Mouse (Mus musculus) adrenal gland, postnatal 14 days (tissue): ENCODE results near the gene Grik4. TPM values are rescaled to one million over a fixed set of nuclear protein-coding genes. Genes with fewer than 3 reads are reported as not detected.

Experiments
- DNase-seq: peaks from one replicate; pipeline ENCODE4 v3.0.0; 2021; ENCODE audit warnings: mixed read lengths
- total RNA-seq: library from RNA; stranded (reverse); gene quantifications from 2 replicates; pipeline ENCODE4 v1.2.3, GENCODE M21; 2021

The Grik4 gene
- total RNA-seq, 1 experiment from 2014 or later: 1.5 TPM

DNA sequence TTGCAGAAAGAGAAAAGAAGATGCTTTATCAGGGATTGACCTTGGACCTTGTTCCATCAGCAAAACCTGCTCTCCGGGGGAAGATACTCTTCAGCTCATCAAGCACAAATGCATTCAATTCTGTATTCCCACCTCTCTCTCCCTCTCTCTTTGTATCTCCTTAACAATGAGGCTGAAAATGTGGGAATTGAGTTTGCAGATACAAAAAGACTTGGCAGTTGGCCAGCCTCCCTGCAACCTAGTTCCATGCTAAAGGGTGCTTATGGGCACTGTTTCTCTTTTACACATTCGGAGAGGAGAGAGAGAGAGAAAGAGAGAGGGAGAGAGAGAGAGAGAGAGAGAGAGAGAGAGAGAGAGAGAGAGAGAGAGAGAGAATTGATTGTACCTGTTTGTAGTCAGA lies 273.7 kb downstream of the Grik4 start:
- DNase-seq: no peak

DNA sequence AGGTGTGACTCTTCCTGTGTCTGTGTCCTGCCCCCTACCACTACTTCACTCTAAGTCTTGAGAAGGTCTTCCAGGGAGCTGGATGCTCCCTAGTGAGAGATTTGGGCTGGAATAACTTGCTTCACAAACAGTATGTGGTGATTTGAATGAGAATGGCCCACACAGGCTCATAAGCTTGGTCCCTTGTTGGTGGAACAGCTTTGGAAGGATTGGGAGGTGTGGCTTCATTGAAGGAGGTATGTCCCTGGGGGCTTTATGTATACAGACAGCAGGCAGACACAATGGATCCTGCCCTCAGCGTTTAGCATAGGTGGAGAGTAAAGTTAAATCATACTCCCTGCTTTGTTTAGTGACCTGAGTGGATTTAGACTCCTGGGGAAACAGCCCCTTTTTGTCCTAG lies 282.8 kb downstream of the Grik4 start:
- no peak for DNase-seq

DNA sequence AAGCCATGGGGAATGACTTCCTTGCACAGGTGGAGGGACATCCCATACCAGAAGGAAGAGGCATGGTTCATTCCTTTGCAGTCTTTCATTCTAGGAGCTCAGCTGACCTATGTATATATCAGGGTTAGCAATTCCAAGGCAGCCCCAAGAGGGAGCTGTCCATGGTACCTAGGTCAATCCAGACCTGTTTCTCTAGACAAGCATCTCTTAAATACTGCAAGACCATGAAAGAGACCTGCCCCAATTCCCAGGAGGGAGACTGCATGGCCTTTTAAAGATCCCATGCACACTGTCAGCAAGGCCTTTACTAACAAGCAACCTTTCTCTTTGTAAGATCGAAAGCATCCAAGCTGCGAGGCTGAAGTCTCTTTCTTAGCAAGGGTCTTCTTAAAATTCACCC lies 291.5 kb downstream of the Grik4 start:
- DNase-seq: peak; percentile 72

DNA sequence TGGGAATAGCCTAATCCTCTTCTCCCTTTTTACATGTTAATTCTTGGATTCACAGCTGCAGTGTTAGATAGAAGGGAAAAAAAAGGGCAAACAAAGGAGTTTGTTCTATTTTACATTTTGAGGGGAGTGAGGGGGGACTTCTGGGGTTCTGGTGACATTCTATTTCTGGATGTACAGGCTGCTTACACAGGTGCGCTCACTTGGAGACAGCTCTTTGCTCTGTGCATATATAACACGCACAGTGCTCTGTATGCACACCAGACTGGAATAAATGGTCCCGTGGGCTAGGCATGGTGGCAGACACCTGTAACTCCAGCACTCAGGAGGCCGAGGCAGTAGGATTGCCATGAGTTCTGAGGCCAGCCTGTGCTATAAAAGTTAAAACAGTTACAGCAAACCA lies 292.0 kb downstream of the Grik4 start:
- DNase-seq: no peak

- DNase-seq: no peak
Observed at GRCm38 (mm10) chr9:42649872-42650271, 294.4 kb downstream of the Grik4 start.

DNA sequence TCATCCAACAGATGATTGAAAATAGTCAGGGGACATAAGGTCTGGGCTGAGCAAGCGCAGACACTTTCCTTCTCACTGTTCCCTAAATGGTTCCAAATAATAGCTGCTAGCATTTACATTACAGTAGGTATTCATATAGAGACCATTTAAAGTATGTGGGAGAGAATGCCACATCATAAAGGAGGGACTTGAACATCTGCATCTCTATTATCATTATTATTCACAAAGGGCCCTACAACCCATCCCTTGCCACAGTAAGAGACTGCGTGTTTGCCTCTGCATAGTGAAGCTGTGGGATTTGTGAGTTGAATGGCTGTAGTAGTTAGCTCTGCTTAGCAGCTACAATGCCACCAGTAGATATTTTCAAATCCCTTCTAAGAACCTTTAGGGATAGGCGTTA lies 296.2 kb downstream of the Grik4 start:
- DNase-seq: no peak

DNA sequence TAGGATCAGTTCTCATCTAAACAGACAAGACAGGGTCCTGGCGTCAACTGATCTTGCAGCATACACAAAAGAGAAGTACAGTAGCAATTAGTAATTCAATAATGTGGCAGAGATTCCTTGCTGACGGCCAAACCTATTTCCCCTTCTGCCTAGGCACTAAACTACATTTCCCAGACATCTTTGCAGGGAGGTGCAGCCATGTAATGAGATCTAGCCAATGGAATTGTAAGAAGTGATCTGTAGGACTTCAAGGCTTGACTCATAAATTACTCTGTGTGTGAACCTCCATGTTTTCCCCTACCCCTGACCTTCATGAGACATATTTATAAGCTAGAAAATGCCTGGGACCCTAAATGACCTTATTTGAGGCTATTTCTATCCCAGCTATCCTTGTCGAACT lies 296.7 kb downstream of the Grik4 start:
- DNase-seq: no peak

GRCm38 (mm10) chr9:42646821-42647220 lies 297.5 kb downstream of the Grik4 start:
- DNase-seq: no peak

DNA sequence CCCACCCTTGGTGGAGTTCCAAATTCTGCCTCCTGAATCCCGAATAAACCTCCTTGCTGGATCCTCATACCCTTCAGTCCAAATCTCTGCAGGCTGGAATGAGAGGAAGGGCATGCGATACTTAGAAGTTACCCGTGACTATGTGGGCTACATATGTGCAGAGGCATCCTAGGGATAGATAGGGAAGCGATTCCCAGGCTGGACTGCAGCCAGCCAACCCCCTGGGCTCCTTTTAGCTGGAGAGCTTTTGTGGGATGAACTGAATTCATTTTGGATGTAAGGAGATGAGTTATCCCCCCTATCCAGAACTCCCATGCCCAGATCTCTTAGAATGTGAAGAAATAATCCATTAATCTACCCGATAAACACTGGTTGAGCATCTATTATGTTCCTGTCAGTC lies 299.1 kb downstream of the Grik4 start:
- DNase-seq: no peak

- DNase-seq: no peak
Observed at GRCm38 (mm10) chr9:42642821-42643220, 301.5 kb downstream of the Grik4 start.

DNA sequence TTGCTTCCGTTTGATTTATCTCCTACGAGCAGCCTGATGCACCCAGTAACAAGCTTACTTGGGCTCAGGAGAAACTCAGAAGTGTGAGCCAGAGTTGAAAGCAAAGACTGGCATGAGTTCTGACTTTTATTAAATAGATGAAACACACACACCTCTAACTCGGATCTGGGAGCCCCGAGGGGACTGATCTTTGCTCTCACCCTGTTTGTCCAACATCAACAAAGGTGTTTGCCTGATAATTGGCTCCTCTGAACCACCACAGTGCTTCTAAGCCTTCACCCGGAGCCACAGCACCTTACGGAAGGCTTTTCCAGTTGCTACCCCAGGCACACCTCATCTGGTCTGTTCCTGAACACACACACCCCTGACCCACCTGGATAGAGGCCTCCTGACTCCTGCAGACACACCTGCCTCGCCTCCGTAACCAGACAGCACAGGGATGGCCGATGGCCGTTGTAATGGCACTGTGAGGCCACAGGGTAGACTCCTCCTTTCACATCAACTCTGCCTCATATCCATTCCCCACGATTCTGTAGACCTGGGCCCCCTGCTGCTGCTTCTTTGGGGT lies 302.7 kb downstream of the Grik4 start:
- DNase-seq: no peak

GRCm38 (mm10) chr9:42636446-42636845 lies 307.8 kb downstream of the Grik4 start:
- DNase-seq: no peak

GRCm38 (mm10) chr9:42631479-42631878 lies 312.8 kb downstream of the Grik4 start:
- DNase-seq: no peak

DNA sequence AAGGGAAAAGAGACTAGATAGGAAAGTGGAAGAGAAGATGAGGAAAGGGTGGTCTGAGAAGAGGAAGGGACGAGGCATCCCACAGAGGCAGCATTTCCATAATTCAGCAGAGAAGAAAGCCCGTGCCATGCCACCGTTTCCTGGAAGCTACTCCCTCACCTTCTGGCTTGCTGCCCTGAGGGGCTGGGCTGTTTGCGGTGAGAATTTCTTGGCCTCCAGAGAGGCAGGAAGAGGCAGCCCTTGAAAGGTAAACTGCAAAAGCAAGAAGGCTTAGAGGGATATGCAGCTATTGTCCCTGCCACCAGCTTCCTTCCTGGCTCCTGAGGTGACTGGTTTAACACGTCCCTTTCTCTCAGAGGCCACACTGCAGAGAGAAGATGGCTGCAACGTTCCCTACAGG lies 316.7 kb downstream of the Grik4 start:
- DNase-seq: no peak

GRCm38 (mm10) chr9:42627146-42627545 lies 317.1 kb downstream of the Grik4 start:
- DNase-seq: no peak

DNA sequence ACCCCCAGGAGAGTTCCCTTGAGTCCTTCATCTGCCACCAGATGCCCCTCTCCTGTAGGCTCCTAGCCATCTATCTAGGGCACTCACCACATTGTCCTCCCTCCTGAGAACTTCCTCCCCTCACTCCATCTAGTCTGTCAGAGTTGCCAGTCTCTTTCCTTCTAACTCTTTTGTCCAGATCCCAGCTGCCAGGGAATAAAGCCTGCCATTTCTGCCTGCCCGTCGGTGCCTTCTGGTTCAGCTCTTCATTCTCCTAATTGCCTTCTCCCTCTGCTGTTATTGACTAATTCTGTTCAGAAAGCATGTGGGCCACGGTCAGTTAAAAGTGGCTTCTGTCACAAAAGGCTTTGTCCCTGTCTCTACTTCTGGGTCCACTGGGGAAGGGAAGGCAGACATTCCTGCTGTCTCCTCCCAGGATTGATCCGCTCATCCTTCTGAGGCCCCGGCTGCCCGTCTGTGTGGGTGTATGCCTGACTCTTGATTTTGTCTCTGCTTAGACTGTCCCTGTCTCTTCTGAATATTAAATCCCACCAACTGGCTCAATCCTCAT lies 318.0 kb downstream of the Grik4 start:
- no peak for DNase-seq

DNA sequence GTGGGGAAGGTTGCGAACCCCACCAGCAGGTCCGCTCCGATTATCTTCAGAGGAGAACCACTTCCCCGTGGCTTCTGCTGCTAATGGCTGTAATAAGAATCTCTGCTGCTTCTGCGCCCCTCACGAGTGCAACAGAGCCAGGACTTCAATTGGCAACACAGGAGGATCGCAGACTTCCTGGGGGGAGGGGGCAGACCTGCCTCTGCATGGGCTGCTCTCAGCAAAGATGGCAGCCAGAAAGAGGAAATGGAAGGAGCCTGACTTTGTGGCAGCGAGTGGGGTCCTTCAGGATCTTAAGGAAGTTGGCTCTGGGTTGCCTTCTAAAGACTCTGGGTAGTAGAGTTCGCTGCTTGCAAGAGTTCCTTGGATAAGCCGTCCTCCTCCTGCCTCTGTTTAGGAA lies 329.9 kb downstream of the Grik4 start:
- no peak for DNase-seq

DNA sequence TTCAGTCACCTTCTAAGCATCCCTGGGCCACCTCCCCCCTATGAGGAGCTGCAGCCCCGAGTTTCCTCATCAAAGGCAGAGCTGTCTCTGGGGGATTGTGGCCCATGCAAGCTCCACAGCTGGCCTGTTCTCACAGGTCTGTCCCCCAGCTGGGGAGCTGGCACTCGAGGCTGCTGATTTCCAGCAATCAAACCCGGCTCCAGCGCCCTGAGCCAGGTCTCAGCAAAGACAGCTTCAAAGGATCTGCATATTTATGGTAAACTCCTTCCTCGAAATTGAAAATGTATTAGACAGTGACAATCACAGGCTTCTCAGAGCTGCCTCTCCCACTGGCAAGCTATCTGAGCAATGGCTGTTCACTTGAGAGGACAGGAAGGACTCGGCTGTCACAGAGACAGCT lies 330.5 kb downstream of the Grik4 start:
- no peak for DNase-seq

DNA sequence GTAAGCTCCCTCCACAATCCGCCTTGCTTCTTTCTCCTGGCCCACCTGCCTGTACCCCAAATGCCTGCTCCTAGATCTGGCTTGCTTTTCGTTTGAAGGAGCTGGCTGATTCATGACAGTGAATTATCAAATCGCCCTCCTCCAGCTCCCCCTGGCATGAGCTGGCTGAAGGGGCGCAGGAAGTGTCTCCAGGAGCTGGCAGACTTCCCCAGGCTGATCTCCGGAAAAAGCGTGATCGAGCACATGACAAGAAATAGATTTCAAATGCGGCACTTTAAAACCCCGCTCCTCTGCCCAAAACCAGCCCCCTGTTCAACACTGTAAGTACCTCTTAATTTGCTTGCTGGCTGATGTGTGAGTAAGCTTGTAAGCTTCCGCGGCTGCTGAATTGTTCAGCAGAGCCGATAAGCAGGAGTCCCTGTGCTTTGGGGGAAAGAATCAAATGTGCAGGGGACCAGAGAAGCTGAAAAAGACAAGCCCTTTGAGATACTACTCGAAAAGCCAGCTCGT lies 331.8 kb downstream of the Grik4 start:
- no peak for DNase-seq

GRCm38 (mm10) chr9:42601445-42601844 lies 342.8 kb downstream of the Grik4 start:
- peak; percentile 19 for DNase-seq

- DNase-seq: no peak
Observed at GRCm38 (mm10) chr9:42597525-42597924, 346.8 kb downstream of the Grik4 start.

GRCm38 (mm10) chr9:42578511-42578910 lies 365.8 kb downstream of the Grik4 start:
- no peak for DNase-seq

DNA sequence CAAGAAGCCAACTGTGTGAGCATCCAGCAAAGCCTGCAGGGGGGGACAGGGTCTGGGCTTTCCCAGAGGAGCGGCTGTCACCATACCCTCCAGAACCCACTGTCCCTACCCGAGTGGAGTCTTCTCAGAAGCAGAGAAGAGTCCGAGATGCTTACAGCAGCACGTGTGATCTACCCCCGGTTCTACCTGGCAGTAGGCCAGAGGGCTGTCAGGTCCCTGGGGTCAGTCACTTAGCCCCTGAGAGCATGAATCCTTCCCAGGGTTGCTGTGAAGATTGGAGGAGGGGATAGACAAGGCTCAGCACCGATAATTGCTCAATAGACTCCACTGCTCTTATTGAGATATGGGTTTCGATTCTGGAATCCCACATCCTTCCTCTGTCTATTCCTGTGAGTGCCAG lies 366.2 kb downstream of the Grik4 start:
- DNase-seq: no peak

- no peak for DNase-seq
Observed at GRCm38 (mm10) chr9:42573616-42574350, 370.5 kb downstream of the Grik4 start.
